Mouse (Mus musculus) kidney, adult 2 months (tissue): Measurements from ENCODE around the gene H2-Oa. TPM values are rescaled to one million over a fixed set of nuclear protein-coding genes. Genes with fewer than 3 reads are reported as not detected.

ENCODE experiments used
- DNase-seq: peaks from one replicate; pipeline ENCODE4 v3.0.0; 2021
- H3K27ac ChIP-seq: fragments of 200-500 bp; 2 replicates; pipeline ENCODE4 v1.5.1; 2012; ENCODE audit warnings: low read depth, low read length, control low read depth, inconsistent platforms; ENCODE audit not compliant: insufficient read depth
- H3K27me3 ChIP-seq: fragments of 200-500 bp; replicated peaks from 2 replicates; pipeline ENCODE4 v1.6.1; 2012; ENCODE audit warnings: mild to moderate bottlenecking, moderate library complexity, low read length, inconsistent platforms; ENCODE audit not compliant: control insufficient read depth, insufficient read depth
- H3K36me3 ChIP-seq: fragments of 200-500 bp; 2 replicates; pipeline ENCODE4 v1.6.1; 2012; ENCODE audit warnings: mild to moderate bottlenecking, moderate library complexity, low read length, inconsistent platforms; ENCODE audit not compliant: control insufficient read depth, insufficient read depth
- H3K4me1 ChIP-seq: fragments of 200-500 bp; 2 replicates; pipeline ENCODE4 v1.6.1; 2011; ENCODE audit warnings: low read length; ENCODE audit not compliant: control insufficient read depth, insufficient read depth
- H3K4me3 ChIP-seq: fragments of 200-500 bp; 2 replicates; pipeline ENCODE4 v1.5.1; 2011; ENCODE audit warnings: mild to moderate bottlenecking, low read depth, low read length, control low read depth; ENCODE audit not compliant: insufficient read depth
- CTCF ChIP-seq: fragments of 200-500 bp; conservative IDR thresholded peaks from 2 replicates; pipeline ENCODE4 v1.5.1; 2011; ENCODE audit warnings: low read depth, mild to moderate bottlenecking, control low read depth, low read length, moderate library complexity, mixed read lengths; ENCODE audit not compliant: insufficient read depth, insufficient read length
- POLR2A ChIP-seq: fragments of 200-500 bp; IDR thresholded peaks from one replicate; pipeline ENCODE4 v1.6.1; 2011; ENCODE audit warnings: low read depth, low read length, control low read depth
- WGBS: fragments of 180-500 bp; shearing (Covaris S2); methylation state at CpG from one replicate; pipeline ENCODE4 v1.1.7; 2018; 5-methylcytosine and 5-hydroxymethylcytosine counted together
- polyA plus RNA-seq: library from polyadenylated mRNA; depleted of rRNA; stranded (reverse); fragments of >200 nt; gene quantifications from 2 replicates; pipeline ENCODE4 v1.2.3, GENCODE M21; 2012

Gene H2-Oa
- polyA plus RNA-seq, 1 experiment: 8.5 TPM

- TF ChIP-seq CTCF (peak; percentile 68), POLR2A (no peak)
- no peak overlapping the region for H3K4me3 ChIP-seq
- H3K27me3 ChIP-seq: no peaks in the 10 kb centered on the region
- peak; percentile 82 for DNase-seq
- under 1% methylated on average over 9 of the region's 9 CpGs for WGBS
- H3K27ac ChIP-seq: no peak overlapping the region
- H3K4me1 ChIP-seq: no peaks in the 10 kb centered on the region
- no peaks in the 10 kb centered on the region for H3K36me3 ChIP-seq
Measured at GRCm38 (mm10) chr17:34077549-34077948, 14.6 kb upstream of the H2-Oa start.

- no peaks in the 10 kb centered on the region for H3K27me3 ChIP-seq
- no peaks in the 10 kb centered on the region for H3K36me3 ChIP-seq
- TF ChIP-seq POLR2A: no peak
- TF ChIP-seq CTCF: no peak
- 43% methylated on average over 4 of the region's 4 CpGs for WGBS
- H3K4me3 ChIP-seq: no peak overlapping the region
- H3K4me1 ChIP-seq: no peaks in the 10 kb centered on the region
- no peak for DNase-seq
- no peak overlapping the region for H3K27ac ChIP-seq
Measured at GRCm38 (mm10) chr17:34078148-34078547, 14.0 kb upstream of the H2-Oa start.

GRCm38 (mm10) chr17:34079002-34079401 is 13.1 kb upstream of the H2-Oa start:
- Histone ChIP-seq H3K36me3 (no peaks in the 10 kb centered on the region), H3K4me3 (no peak overlapping the region), H3K27ac (no peak overlapping the region), H3K27me3 (no peaks in the 10 kb centered on the region), H3K4me1 (no peaks in the 10 kb centered on the region)
- TF ChIP-seq POLR2A: no peak
- TF ChIP-seq CTCF: no peak
- 88% methylated on average over 11 of the region's 11 CpGs for WGBS
- no peak for DNase-seq

GRCm38 (mm10) chr17:34079621-34080020 is 12.5 kb upstream of the H2-Oa start:
- Histone ChIP-seq H3K36me3 (no peaks in the 10 kb centered on the region), H3K4me1 (no peaks in the 10 kb centered on the region), H3K4me3 (no peak overlapping the region), H3K27me3 (no peaks in the 10 kb centered on the region), H3K27ac (no peak overlapping the region)
- peak; percentile 72 for DNase-seq
- WGBS: 22% methylated on average over 5 of the region's 5 CpGs
- TF ChIP-seq POLR2A (no peak), CTCF (no peak)

- no peak overlapping the region for H3K27ac ChIP-seq
- DNase-seq: no peak
- 28% methylated on average over 8 of the region's 8 CpGs for WGBS
- H3K27me3 ChIP-seq: no peaks in the 10 kb centered on the region
- H3K4me3 ChIP-seq: no peak overlapping the region
- no peaks in the 10 kb centered on the region for H3K36me3 ChIP-seq
- no peaks in the 10 kb centered on the region for H3K4me1 ChIP-seq
- no peak for TF ChIP-seq CTCF
- no peak for TF ChIP-seq POLR2A
Measured at GRCm38 (mm10) chr17:34083104-34083503, 9.0 kb upstream of the H2-Oa start.

GRCm38 (mm10) chr17:34087386-34087785 is 4.8 kb upstream of the H2-Oa start:
- Histone ChIP-seq H3K4me3 (no peak overlapping the region), H3K4me1 (no peaks in the 10 kb centered on the region), H3K27ac (no peak overlapping the region), H3K27me3 (no peaks in the 10 kb centered on the region), H3K36me3 (no peaks in the 10 kb centered on the region)
- WGBS: 76% methylated on average over 2 of the region's 2 CpGs
- DNase-seq: no peak
- TF ChIP-seq POLR2A (no peak), CTCF (no peak)

- Histone ChIP-seq H3K27me3 (no peaks in the 10 kb centered on the region), H3K4me3 (no peak overlapping the region), H3K4me1 (no peaks in the 10 kb centered on the region), H3K36me3 (no peaks in the 10 kb centered on the region), H3K27ac (no peak overlapping the region)
- TF ChIP-seq CTCF: no peak
- TF ChIP-seq POLR2A: no peak
- DNase-seq: no peak
- WGBS: 88% methylated on average over 11 of the region's 11 CpGs
Measured at GRCm38 (mm10) chr17:34088124-34088523, 4.0 kb upstream of the H2-Oa start.

- 55% methylated on average over 7 of the region's 7 CpGs for WGBS
- Histone ChIP-seq H3K27me3 (no peaks in the 10 kb centered on the region), H3K4me1 (no peaks in the 10 kb centered on the region), H3K4me3 (no peak overlapping the region), H3K27ac (no peak overlapping the region), H3K36me3 (no peaks in the 10 kb centered on the region)
- no peak for DNase-seq
- no peak; the same call in 1 of the 2 replicates for TF ChIP-seq CTCF
- TF ChIP-seq POLR2A: no peak
Measured at GRCm38 (mm10) chr17:34090923-34091322, 1.2 kb upstream of the H2-Oa start.
